Mouse (Mus musculus) ES-CJ7 (cell line): ENCODE data around the gene Tbc1d10c.
A peak's percentile ranks its signal among the peaks of the same experiment; 100 is the strongest.

Source experiments
- DNase-seq: peaks from one replicate; pipeline ENCODE4 v3.0.0; 2011; ENCODE audit warnings: low read depth, low spot score

Tbc1d10c gene

DNA sequence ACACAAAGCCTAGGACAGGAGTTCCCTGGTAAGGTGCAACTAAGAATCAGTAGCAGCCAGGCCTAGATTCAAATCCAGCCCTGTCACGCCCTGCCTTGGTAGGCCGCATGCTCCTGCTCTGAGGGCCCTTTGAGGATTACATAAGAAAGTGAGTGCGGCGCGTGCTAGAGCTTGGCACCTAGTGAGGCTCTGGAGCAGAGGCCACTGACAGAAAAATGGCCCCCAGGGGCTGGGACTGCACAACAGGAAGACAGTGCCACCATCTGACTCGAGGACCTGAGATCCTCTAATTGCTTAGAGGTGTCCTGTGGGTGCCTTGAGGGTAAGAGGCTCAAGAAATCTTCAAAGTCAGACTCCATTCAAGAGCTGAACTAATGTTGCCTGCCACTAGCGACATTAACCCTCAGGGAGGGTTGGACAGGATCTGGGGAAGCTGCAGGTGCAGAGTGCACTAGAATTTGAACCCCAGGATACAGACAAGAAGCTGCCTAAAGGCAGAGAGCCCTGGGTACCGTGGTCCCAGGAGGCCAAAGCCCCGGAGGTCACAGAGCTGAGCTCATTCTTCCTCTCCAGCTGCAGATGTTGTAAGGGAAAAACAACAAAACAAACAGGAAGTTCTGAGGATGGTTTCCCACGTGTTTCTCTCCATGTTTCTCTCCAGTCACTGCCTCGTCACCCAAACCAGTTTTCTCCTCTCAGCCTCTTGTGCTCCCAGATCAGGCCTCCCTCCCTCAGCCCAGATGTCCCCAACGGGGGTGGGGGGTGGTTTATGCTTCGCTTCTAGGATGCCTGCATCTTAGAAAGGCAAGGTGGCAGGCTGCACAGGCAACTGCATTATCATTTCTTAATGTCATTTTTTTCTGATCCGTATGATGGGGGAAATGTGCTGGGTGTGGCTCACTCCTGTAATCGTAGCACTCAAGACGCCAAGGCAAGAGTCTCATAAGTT is 46.3 kb downstream of the Tbc1d10c start:
- no peak for DNase-seq

DNA sequence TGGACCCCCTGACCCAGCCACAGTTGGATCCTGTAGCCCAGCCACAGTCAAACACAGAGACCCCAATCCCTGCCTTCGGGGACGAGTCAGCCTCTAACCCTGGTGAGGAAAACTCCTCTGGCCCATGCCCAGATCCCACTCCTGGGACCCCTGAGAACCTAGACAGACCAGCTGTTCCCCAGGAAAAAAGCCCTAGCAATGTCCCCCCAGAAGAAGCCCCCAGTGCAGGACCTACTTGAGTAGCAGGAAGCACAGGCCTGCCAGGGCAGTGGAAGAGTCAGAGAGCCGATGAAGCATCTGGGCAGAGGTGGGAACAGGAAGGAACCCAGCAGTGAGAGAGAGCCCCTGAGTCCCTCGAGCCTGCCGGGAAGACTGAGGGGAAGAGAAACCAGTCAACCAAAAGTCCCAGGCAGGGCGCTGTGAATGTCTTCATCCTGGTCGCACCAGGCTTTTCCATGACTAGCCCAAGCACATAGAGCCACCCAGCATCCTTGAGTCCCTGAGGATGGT is 47.3 kb downstream of the Tbc1d10c start, which contains the start of gene Cabp4:
TSS of gene Cabp4 (minus strand) at position 275 of the 510 bp plus-strand sequence.
- no peak for DNase-seq

DNA sequence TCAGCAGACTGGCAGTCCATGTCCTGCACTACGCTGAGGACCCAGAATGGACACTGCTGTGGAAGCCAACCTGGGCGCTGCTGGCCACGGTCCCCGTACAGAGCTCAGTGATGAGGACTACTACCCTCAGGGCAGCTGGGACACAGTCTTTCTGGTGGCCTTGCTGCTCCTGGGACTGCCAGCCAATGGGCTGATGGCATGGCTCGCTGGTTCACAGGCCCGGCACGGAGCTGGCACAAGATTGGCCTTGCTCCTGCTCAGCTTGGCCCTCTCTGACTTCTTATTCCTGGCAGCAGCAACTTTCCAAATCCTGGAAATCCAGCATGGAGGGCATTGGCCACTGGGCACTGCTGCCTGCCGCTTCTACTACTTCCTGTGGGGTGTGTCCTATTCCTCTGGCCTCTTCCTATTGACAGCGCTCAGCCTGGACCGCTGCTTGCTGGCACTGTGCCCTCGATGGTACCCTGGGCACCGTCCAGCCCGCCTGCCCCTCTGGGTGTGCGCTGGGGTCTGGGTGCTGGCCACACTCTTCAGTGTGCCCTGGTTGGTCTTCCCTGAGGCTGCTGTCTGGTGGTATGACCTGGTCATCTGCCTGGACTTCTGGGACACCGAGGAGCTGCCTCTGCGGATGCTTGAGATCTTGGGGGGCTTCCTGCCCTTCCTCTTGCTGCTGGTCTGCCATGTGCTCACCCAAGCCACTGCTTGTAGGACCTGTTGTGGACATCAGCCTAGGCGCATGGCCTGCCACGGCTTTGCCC is 48.5 kb downstream of the Tbc1d10c start:
- no peak for DNase-seq

GRCm38 (mm10) chr19:4140147-4140546 is 50.9 kb downstream of the Tbc1d10c start:
- no peak for DNase-seq

DNA sequence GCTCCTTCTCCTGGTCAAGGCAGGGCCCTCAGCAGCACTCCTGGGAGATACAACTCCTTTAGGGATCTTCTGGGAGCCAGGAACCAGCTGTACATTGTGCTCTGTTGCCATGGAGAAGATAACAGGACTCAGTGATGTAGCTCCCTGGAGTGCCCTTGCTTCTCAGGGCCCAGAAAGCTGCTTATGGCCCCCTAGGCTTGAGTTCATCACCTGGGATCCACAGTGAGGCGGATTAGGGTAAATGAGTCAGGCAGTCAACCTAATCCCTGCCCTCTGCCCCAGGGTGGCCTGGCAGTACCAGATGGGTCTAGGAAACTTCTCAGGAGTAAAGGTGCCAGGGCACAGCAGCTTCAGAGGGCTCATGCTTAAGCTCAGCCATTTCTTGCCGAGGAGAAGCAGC is 51.6 kb downstream of the Tbc1d10c start, which contains the start of gene Gpr152:
TSS of gene Gpr152 (plus strand) at position 342 of the 400 bp plus-strand sequence.
- DNase-seq = no peak

DNA sequence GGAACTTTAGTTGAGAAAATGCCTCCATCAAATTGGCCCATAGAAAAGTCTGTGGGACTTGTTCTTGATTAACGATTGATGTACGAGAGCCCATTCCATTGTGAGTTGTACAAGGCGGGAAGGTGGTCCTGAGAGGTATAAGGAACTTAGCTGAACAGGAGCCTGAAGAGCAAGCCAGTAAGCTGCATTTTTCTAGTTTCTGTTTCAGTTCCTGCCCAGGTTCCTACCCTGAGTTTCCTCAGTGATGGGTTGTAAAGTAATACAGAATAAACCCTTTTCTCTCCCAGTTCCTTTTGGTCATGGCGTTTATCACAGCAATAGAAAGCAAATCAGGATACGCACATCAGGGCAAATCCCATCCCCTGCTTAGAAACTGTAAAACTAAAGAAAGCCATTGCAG is 53.2 kb downstream of the Tbc1d10c start:
- DNase-seq = no peak

- peak; percentile 71 for DNase-seq
These were observed 54.6 kb downstream of the Tbc1d10c start for GRCm38 (mm10) chr19:4136463-4136862.

DNA sequence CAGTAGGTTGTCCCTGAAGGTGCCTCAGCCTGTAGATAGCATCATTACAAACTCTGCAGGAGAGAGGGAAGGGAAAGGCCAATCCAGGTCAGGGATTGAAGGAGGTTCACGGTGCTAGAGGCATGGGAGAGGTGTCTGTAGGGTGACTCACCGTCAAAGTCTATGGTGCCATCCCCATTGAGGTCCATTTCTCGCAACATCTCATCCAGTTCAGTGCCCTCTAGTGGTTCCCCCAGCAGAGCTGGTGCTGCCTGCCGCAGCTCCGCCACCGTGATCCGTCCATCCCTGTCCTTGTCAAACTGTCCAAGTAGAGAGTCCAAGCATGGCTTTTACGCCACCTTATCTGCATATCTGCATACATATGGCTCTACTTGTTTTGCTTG is 55.1 kb downstream of the Tbc1d10c start:
- DNase-seq = peak; percentile 71

- DNase-seq = peak; percentile 58
These were observed 55.7 kb downstream of the Tbc1d10c start for GRCm38 (mm10) chr19:4135229-4135962.

DNA sequence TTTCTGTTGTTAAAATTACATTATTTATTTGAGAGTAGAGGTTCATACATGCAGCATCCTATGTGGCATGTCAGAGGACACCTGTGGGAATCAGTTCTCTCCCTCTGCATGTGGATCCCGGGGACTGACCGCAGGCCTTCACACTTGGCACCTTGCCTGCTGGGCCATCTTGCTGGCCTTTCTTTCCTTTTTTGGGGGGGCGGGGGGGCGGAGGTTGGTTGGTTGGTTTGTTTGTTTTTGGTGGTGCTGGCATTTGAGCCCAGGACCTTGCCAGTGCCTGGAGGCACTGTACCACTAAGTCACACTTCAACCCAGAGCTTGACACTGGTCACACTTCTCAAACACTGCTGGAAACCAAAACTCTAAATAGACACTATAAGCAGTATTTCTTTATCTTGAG is 56.7 kb downstream of the Tbc1d10c start:
- no peak for DNase-seq
